Mouse (Mus musculus) heart, embryonic 10.5 days (tissue): ENCODE measurements at regions not wholly inside any gene's neighbourhood (a gene's known extent, or its start where the extent isn't known, plus 50 kb on each side); places are given as distances from the start of the nearest gene placed in this dataset.

Experiments
- DNase-seq: peaks from one replicate; pipeline ENCODE4 v3.0.0-alpha.2; 2017; ENCODE audit warnings: low spot score
- H3K27ac ChIP-seq: fragments of 300-500 bp; sonication (generic); 2 replicates; pipeline ENCODE4 v1.5.1; 2016; ENCODE audit warnings: mild to moderate bottlenecking
- H3K27me3 ChIP-seq: fragments of 300-500 bp; sonication (generic); 2 replicates; pipeline ENCODE4 v1.6.1; 2016; ENCODE audit warnings: mild to moderate bottlenecking; ENCODE audit not compliant: poor library complexity, insufficient read depth, severe bottlenecking
- H3K36me3 ChIP-seq: fragments of 300-500 bp; sonication (generic); 2 replicates; pipeline ENCODE4 v1.6.1; 2016; ENCODE audit warnings: mild to moderate bottlenecking, moderate library complexity
- H3K4me1 ChIP-seq: fragments of 300-500 bp; sonication (generic); 2 replicates; pipeline ENCODE4 v1.6.1; 2016; ENCODE audit warnings: mild to moderate bottlenecking
- H3K4me3 ChIP-seq: fragments of 300-500 bp; sonication (generic); 2 replicates; pipeline ENCODE4 v1.5.1; 2016; ENCODE audit warnings: mild to moderate bottlenecking, moderate library complexity
- H3K9me3 ChIP-seq: fragments of 300-500 bp; sonication (generic); 2 replicates; pipeline ENCODE4 v1.6.1; 2016; ENCODE audit warnings: mild to moderate bottlenecking, moderate library complexity
- WGBS: fragments of 180-500 bp; shearing (Covaris S2); methylation state at CpG from one replicate; pipeline ENCODE4 v1.1.7; 2016; 5-methylcytosine and 5-hydroxymethylcytosine counted together

GRCm38 (mm10) chr3:110582766-110583165 lies 332.0 kb upstream of the Prmt6 start:
- Histone ChIP-seq H3K4me1 (no peaks in the 10 kb centered on the region), H3K27ac (no peak overlapping the region), H3K36me3 (no peaks in the 10 kb centered on the region), H3K9me3 (no peaks in the 10 kb centered on the region), H3K4me3 (no peak overlapping the region), H3K27me3 (no peaks in the 10 kb centered on the region)
- DNase-seq = no peak
- WGBS = 78% methylated on average over 2 of the region's 2 CpGs

- Histone ChIP-seq H3K27me3 (no peaks in the 10 kb centered on the region), H3K9me3 (no peaks in the 10 kb centered on the region), H3K4me3 (no peak overlapping the region), H3K36me3 (no peaks in the 10 kb centered on the region), H3K27ac (no peak overlapping the region), H3K4me1 (no peaks in the 10 kb centered on the region)
- WGBS = 57% methylated on average over 1 of the region's 1 CpGs
- no peak for DNase-seq
These were observed 328.5 kb upstream of the Prmt6 start for GRCm38 (mm10) chr3:110579261-110579660.

DNA sequence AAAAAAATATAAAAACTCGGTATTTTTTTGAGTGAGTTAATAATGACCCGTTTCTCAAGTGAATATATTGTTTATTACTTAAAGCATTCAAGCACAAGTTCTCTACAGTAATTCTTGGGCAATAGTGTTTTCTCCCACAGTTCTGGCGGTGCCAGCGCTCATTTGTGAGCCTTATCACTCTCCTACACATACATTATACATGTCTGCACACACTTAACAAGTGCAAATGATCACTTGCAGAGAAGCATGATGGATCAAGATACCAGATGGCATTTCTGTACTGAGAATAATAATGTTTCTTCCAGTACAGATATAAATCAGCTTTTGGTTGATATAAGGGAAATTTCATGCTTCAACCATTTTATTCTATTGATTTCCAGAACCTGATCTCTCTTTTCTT lies 316.4 kb upstream of the Prmt6 start:
- DNase-seq = no peak
- Histone ChIP-seq H3K27me3 (no peaks in the 10 kb centered on the region), H3K4me1 (no peaks in the 10 kb centered on the region), H3K27ac (no peak overlapping the region), H3K4me3 (no peak overlapping the region), H3K36me3 (no peaks in the 10 kb centered on the region), H3K9me3 (no peaks in the 10 kb centered on the region)
- WGBS = 68% methylated on average over 4 of the region's 4 CpGs

- no peaks in the 10 kb centered on the region for H3K4me1 ChIP-seq
- DNase-seq = no peak
- H3K27me3 ChIP-seq = no peaks in the 10 kb centered on the region
- no peaks in the 10 kb centered on the region for H3K36me3 ChIP-seq
- H3K9me3 ChIP-seq = no peaks in the 10 kb centered on the region
- no peak overlapping the region for H3K27ac ChIP-seq
- WGBS = 71% methylated on average over 4 of the region's 4 CpGs
- H3K4me3 ChIP-seq = no peak overlapping the region
These were observed 296.5 kb upstream of the Prmt6 start for GRCm38 (mm10) chr3:110547326-110547725.

- H3K36me3 ChIP-seq = no peaks in the 10 kb centered on the region
- DNase-seq = no peak
- no peaks in the 10 kb centered on the region for H3K4me1 ChIP-seq
- WGBS = 58% methylated on average over 2 of the region's 2 CpGs
- H3K9me3 ChIP-seq = no peaks in the 10 kb centered on the region
- H3K4me3 ChIP-seq = no peak overlapping the region
- H3K27ac ChIP-seq = no peak overlapping the region
- H3K27me3 ChIP-seq = no peaks in the 10 kb centered on the region
These were observed 287.5 kb upstream of the Prmt6 start for GRCm38 (mm10) chr3:110538275-110538674.
